Mouse (Mus musculus) liver, adult (tissue): Measurements from ENCODE around the gene Diras2.

Experiments
- GATA4 ChIP-seq: IDR thresholded peaks from 2 replicates; pipeline ENCODE4 v1.6.1; 2014; ENCODE audit warnings: mild to moderate bottlenecking, low read length; ENCODE audit not compliant: insufficient replicate concordance

The Diras2 gene

GRCm38 (mm10) chr13:52510172-52510880 is 20.8 kb downstream of the Diras2 start:
- no peak for TF ChIP-seq GATA4

- TF ChIP-seq GATA4: no peak
Observed at GRCm38 (mm10) chr13:52507460-52508293, 23.4 kb downstream of the Diras2 start.

GRCm38 (mm10) chr13:52501686-52502085 is 29.4 kb downstream of the Diras2 start:
- no peak for TF ChIP-seq GATA4

- no peak for TF ChIP-seq GATA4
Observed at GRCm38 (mm10) chr13:52497029-52497550, 34.0 kb downstream of the Diras2 start.

- TF ChIP-seq GATA4: no peak
Observed at GRCm38 (mm10) chr13:52488821-52489220, 42.3 kb downstream of the Diras2 start.

- TF ChIP-seq GATA4: no peak
Observed at GRCm38 (mm10) chr13:52484064-52484463, 47.0 kb downstream of the Diras2 start.

- no peak for TF ChIP-seq GATA4
Observed at GRCm38 (mm10) chr13:52481786-52482185, 49.3 kb downstream of the Diras2 start.

- no peak for TF ChIP-seq GATA4
Observed at GRCm38 (mm10) chr13:52479146-52479545, 51.9 kb downstream of the Diras2 start.

GRCm38 (mm10) chr13:52476998-52477601 is 54.0 kb downstream of the Diras2 start:
- TF ChIP-seq GATA4: no peak

GRCm38 (mm10) chr13:52476222-52476621 is 54.9 kb downstream of the Diras2 start:
- no peak for TF ChIP-seq GATA4

GRCm38 (mm10) chr13:52475264-52475663 is 55.8 kb downstream of the Diras2 start:
- TF ChIP-seq GATA4: no peak

GRCm38 (mm10) chr13:52474807-52475206 is 56.3 kb downstream of the Diras2 start:
- no peak for TF ChIP-seq GATA4

- TF ChIP-seq GATA4: no peak
Observed at GRCm38 (mm10) chr13:52469795-52470690, 61.0 kb downstream of the Diras2 start.

GRCm38 (mm10) chr13:52465141-52465540 is 65.9 kb downstream of the Diras2 start:
- no peak for TF ChIP-seq GATA4

- no peak for TF ChIP-seq GATA4
Observed at GRCm38 (mm10) chr13:52459982-52460381, 71.1 kb downstream of the Diras2 start.

GRCm38 (mm10) chr13:52457889-52458324 is 73.2 kb downstream of the Diras2 start:
- no peak for TF ChIP-seq GATA4
